Mouse (Mus musculus) erythroblast, embryonic 14.5 days (primary cell): ENCODE measurements at regions not wholly inside any gene's neighbourhood (a gene's known extent, or its start where the extent isn't known, plus 50 kb on each side); places are given as distances from the start of the nearest gene placed in this dataset.

Experiments
- GATA1 ChIP-seq: IDR thresholded peaks from 2 replicates; pipeline ENCODE4 v1.6.1; 2012; ENCODE audit warnings: low read length, inconsistent platforms, mixed read lengths
- TAL1 ChIP-seq: IDR thresholded peaks from 3 replicates; pipeline ENCODE4 v1.6.1; 2012; ENCODE audit warnings: low read length, inconsistent platforms, mixed read lengths

DNA sequence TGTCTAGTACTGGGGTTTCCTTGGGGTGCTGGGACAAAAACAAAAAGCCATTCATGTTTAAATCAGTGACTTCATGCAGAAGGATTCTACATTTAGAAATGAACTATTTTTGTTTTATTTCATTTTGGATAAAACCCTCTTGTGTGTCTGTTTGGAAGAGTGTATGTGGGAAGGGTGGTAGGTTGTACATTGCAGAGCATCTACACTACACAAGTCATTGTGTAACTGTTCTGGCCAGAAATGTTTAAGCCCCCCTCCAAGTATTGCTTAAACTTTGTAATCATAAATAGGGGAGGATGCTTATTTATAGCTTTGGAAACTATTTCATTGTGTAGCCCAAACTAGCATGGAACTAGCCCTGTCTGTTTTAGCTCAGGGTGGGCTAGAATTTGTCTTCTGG, 752.3 kb downstream of the Adgrl2 start:
- TF ChIP-seq TAL1: no peak
- TF ChIP-seq GATA1: no peak
